Comparison of ENCODE assay signal across 26 mouse cellular contexts in the genomic region with DNA sequence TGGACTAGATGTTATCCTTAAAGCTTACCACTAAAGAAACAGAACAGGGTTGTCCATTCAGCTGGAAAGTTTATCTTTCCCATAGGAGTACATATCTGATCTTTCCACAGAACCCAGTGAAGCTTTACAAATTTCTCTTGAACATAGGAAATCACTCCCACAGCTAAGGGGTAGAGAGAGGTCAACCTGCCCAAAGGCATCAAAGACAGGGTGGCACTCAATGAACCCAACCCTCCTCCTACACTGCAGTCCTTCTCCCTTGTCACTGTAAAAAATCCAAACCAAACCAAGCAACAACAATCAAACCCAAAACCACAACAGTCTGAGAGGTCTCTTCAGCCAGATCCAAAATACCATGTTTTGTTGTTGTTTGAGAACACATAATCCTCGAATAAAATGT.
"Had no signal": no experiment of that assay in that cellular context is flagged by ENCODE, and none has a peak within 500 bp of the region (broad histone marks: within the 10 kb centered on the region; RNA-seq: fewer than 3 reads in every experiment).

No protein-coding gene starts in this region.

- H3K36me3 ChIP-seq: heart, embryonic 10.5 days; heart, embryonic 12.5 days; hindbrain, embryonic 10.5 days; hindbrain, embryonic 12.5 days; intestine, embryonic 15.5 days; limb, embryonic 10.5 days; limb, embryonic 12.5 days; liver, embryonic 13.5 days; liver, embryonic 15.5 days had no signal

- H3K9me3 ChIP-seq: heart, embryonic 10.5 days; heart, embryonic 12.5 days; hindbrain, embryonic 10.5 days; hindbrain, embryonic 12.5 days; intestine, embryonic 15.5 days; limb, embryonic 10.5 days; limb, embryonic 12.5 days; liver, embryonic 13.5 days; liver, embryonic 15.5 days had no signal

- ATAC-seq: hindbrain, embryonic 16.5 days; inflammation-experienced regulatory T-cells, adult 6 months; intestine, embryonic 15.5 days; intestine, postnatal 0 days; liver, postnatal 0 days had no signal

- DNase-seq: gastrocnemius, postnatal 14 days; gastrocnemius, postnatal 36 days; heart, adult 18-20 months; heart, postnatal 10 days; heart, postnatal 4 days; kidney, adult 9 months; kidney, postnatal 25 days; kidney, postnatal 4 days; liver; liver, embryonic 13.5 days; liver, postnatal 0 days had no signal

- H3K27ac ChIP-seq: heart, embryonic 10.5 days; hindbrain, embryonic 10.5 days; hindbrain, embryonic 12.5 days; hindbrain, embryonic 14.5 days; intestine, embryonic 15.5 days; layer of hippocampus, adult 2 months; left cerebral cortex, adult 2 months; limb, embryonic 10.5 days; limb, embryonic 12.5 days; liver, embryonic 13.5 days; liver, embryonic 15.5 days had no signal

- H3K4me1 ChIP-seq: heart, embryonic 10.5 days; heart, embryonic 12.5 days; hindbrain, embryonic 10.5 days; hindbrain, embryonic 12.5 days; intestine, embryonic 15.5 days; limb, embryonic 12.5 days; liver, embryonic 13.5 days; liver, embryonic 15.5 days had no signal

- H3K27me3 ChIP-seq: heart, embryonic 12.5 days; hindbrain, embryonic 12.5 days; intestine, embryonic 15.5 days; limb, embryonic 12.5 days; liver, embryonic 13.5 days; liver, embryonic 15.5 days had no signal

- H3K4me3 ChIP-seq: heart, embryonic 10.5 days; heart, embryonic 12.5 days; hindbrain, embryonic 10.5 days; hindbrain, embryonic 12.5 days; intestine, embryonic 15.5 days; layer of hippocampus, adult 2 months; left cerebral cortex, adult 2 months; limb, embryonic 10.5 days; limb, embryonic 12.5 days; liver, embryonic 13.5 days; liver, embryonic 15.5 days had no signal

- H3K4me2 ChIP-seq: heart, embryonic 12.5 days; hindbrain, embryonic 12.5 days; hindbrain, embryonic 14.5 days; intestine, embryonic 15.5 days; limb, embryonic 12.5 days; liver, embryonic 11.5 days; liver, embryonic 13.5 days; liver, embryonic 15.5 days had no signal

- H3K9ac ChIP-seq: heart, embryonic 12.5 days; hindbrain, embryonic 12.5 days; hindbrain, embryonic 14.5 days; intestine, embryonic 15.5 days; limb, embryonic 12.5 days; liver, embryonic 13.5 days; liver, embryonic 15.5 days; liver, postnatal 0 days had no signal
